Mouse (Mus musculus): ENCODE measurements at regions not wholly inside any gene's neighbourhood (a gene's known extent, or its start where the extent isn't known, plus 50 kb on each side); places are given as distances from the start of the nearest gene placed in this dataset.

DNA sequence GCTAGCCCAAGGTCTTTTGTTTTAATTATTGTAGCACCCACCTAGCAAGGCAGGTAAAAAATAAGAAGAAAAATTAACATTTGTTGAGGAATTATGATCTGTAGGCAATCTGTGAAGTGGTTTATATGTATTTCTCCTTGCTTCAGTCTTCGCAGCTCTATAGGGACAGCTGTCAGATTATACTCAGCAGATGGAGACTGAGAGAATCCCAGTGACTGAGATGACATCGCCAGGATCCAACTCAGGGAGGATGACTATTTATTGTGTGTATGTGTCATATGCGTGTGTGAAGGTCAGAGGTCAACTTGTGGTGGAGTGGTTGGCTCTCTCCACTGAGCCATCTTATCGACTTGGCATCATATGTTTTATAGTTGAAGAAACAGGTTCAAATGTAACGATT lies 362.0 kb upstream of the Chd6 start:
- Histone ChIP-seq H3K4me3 (ENCODE audit: extremely low read depth, insufficient read depth, insufficient read length) (no peak overlapping the region), H3K36me3 (ENCODE audit: control insufficient read depth, insufficient read depth, low read length) (no peaks in the 10 kb centered on the region), H3K4me1 (ENCODE audit: control insufficient read depth, insufficient read depth, insufficient read length) (no peaks in the 10 kb centered on the region), H3K27me3 (ENCODE audit: control insufficient read depth, insufficient read depth, low read length) (no peaks in the 10 kb centered on the region), H3K27ac (ENCODE audit: insufficient read depth, low read length) (no peak overlapping the region)
- no peak for DNase-seq (ENCODE audit: low read depth in 1 of 2, low spot score in 2 of 2)
- WGBS: 82% methylated on average over 5 of the region's 5 CpGs
- TF ChIP-seq POLR2A (IDR thresholded peaks at IDR 0.05; ENCODE audit: low read depth, low read length): no peak
- TF ChIP-seq CTCF (IDR thresholded peaks at IDR 0.05; ENCODE audit: extremely low read depth, insufficient read depth, insufficient read length, insufficient replicate concordance): no peak

DNA sequence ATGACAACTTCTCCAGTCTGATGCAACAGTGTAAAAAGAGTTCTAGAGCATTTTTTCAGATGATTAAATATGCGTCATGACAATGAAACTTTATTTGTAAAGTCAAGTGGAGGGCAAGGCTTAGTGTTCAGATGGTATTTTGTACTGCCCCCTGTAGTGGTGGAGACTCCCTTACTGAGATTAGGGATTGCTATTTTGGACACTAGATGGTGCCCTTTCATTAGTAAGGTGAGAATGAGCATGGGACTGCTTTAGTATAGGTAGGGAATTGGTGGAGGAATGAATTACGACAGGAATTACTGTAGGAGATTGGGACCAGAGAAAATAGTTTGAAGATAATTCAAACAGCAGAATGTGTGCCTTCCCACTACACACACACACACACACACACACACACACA lies 361.1 kb upstream of the Chd6 start:
- no peak for DNase-seq (ENCODE audit: low read depth in 1 of 2, low spot score in 2 of 2)
- TF ChIP-seq CTCF (IDR thresholded peaks at IDR 0.05; ENCODE audit: extremely low read depth, insufficient read depth, insufficient read length, insufficient replicate concordance) (no peak), POLR2A (IDR thresholded peaks at IDR 0.05; ENCODE audit: low read depth, low read length) (no peak)
- Histone ChIP-seq H3K4me3 (ENCODE audit: extremely low read depth, insufficient read depth, insufficient read length) (no peak overlapping the region), H3K27me3 (ENCODE audit: control insufficient read depth, insufficient read depth, low read length) (no peaks in the 10 kb centered on the region), H3K4me1 (ENCODE audit: control insufficient read depth, insufficient read depth, insufficient read length) (no peaks in the 10 kb centered on the region), H3K36me3 (ENCODE audit: control insufficient read depth, insufficient read depth, low read length) (no peaks in the 10 kb centered on the region), H3K27ac (ENCODE audit: insufficient read depth, low read length) (no peak overlapping the region)
- WGBS: 31% methylated on average over 2 of the region's 2 CpGs

DNA sequence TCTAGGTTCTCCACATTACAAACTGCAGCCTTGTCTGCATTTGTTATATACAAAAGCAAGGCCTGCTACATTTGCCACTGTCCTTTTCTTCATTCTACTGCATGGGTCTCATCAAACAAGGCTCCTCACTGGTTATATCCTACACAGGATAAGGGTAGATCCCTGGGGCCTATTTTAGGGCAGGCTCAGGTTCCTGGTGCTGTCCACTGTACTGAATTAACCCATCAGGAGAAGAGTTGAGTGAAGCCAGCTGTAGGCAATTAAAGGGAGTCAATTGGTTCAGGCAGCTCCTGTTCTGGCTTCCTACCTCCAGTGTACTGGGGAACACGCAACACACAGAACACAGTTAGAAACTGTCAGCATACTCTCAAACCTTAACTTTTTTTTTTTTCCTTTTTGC lies 358.2 kb upstream of the Chd6 start:
- Histone ChIP-seq H3K36me3 (ENCODE audit: control insufficient read depth, insufficient read depth, low read length) (no peaks in the 10 kb centered on the region), H3K27me3 (ENCODE audit: control insufficient read depth, insufficient read depth, low read length) (no peaks in the 10 kb centered on the region), H3K27ac (ENCODE audit: insufficient read depth, low read length) (no peak overlapping the region), H3K4me3 (ENCODE audit: extremely low read depth, insufficient read depth, insufficient read length) (no peak overlapping the region), H3K4me1 (ENCODE audit: control insufficient read depth, insufficient read depth, insufficient read length) (no peaks in the 10 kb centered on the region)
- no peak for DNase-seq (ENCODE audit: low read depth in 1 of 2, low spot score in 2 of 2)
- WGBS: 73% methylated on average over 1 of the region's 1 CpGs
- TF ChIP-seq POLR2A (IDR thresholded peaks at IDR 0.05; ENCODE audit: low read depth, low read length): no peak
- no peak for TF ChIP-seq CTCF (IDR thresholded peaks at IDR 0.05; ENCODE audit: extremely low read depth, insufficient read depth, insufficient read length, insufficient replicate concordance)

DNA sequence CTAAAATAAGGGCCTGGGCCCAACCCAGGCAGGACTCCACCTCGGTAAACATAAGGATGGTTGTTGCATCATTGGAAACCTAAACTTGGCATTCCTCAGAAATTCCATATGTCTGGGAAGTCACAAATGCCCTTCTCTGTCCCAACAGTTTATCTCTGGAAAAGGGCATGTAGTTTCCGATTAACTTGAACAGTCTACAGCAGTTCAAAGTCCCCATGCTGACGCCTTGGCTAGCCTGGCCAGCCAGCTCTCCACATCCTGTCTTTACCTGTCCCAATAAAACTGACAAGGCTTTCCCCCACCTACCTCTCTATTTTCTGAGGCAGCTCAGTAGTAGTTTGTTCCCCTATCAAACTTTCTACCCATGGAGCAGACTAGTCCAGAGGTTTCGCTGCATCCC lies 351.7 kb upstream of the Chd6 start:
- no peak for DNase-seq (ENCODE audit: low read depth in 1 of 2, low spot score in 2 of 2)

DNA sequence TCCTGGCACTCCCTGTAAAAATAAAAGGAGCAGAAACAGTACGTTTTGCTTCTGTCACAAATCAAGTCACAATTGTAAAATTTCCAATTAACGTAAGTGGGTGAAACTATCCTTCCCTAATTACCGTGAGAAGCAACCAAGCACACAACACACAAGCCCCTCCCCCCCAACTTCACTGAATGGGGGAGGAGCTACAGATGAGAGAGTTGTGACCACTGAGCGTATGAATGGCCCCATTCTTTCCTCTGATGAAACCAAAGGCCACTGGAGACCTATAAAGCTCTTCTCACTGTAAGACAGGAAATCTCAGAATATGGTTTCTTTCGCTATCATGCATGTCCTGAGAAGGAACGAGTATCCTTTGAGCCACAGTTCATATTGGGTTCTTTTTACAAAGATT lies 345.6 kb upstream of the Chd6 start:
- Histone ChIP-seq H3K36me3 (ENCODE audit: control insufficient read depth, insufficient read depth, low read length) (no peaks in the 10 kb centered on the region), H3K4me1 (ENCODE audit: control insufficient read depth, insufficient read depth, insufficient read length) (no peaks in the 10 kb centered on the region), H3K4me3 (ENCODE audit: extremely low read depth, insufficient read depth, insufficient read length) (no peak overlapping the region), H3K27ac (ENCODE audit: insufficient read depth, low read length) (no peak overlapping the region), H3K27me3 (ENCODE audit: control insufficient read depth, insufficient read depth, low read length) (no peaks in the 10 kb centered on the region)
- no peak for DNase-seq (ENCODE audit: low read depth in 1 of 2, low spot score in 2 of 2)
- TF ChIP-seq POLR2A (IDR thresholded peaks at IDR 0.05; ENCODE audit: low read depth, low read length) (no peak), CTCF (IDR thresholded peaks at IDR 0.05; ENCODE audit: extremely low read depth, insufficient read depth, insufficient read length, insufficient replicate concordance) (no peak)
- 77% methylated on average over 6 of the region's 6 CpGs for WGBS

More for the DNA sequence above, 351.7 kb upstream of the Chd6 start:
- no peak overlapping the region for H3K27ac ChIP-seq (ENCODE audit: insufficient read depth, low read length)
- no peak overlapping the region for H3K4me3 ChIP-seq (ENCODE audit: extremely low read depth, insufficient read depth, insufficient read length)
- TF ChIP-seq CTCF (IDR thresholded peaks at IDR 0.05; ENCODE audit: extremely low read depth, insufficient read depth, insufficient read length, insufficient replicate concordance): no peak
- no peak for TF ChIP-seq POLR2A (IDR thresholded peaks at IDR 0.05; ENCODE audit: low read depth, low read length)
- no peaks in the 10 kb centered on the region for H3K36me3 ChIP-seq (ENCODE audit: control insufficient read depth, insufficient read depth, low read length)
- no peaks in the 10 kb centered on the region for H3K4me1 ChIP-seq (ENCODE audit: control insufficient read depth, insufficient read depth, insufficient read length)
- no peaks in the 10 kb centered on the region for H3K27me3 ChIP-seq (ENCODE audit: control insufficient read depth, insufficient read depth, low read length)
- WGBS: 94% methylated on average over 4 of the region's 4 CpGs

DNA sequence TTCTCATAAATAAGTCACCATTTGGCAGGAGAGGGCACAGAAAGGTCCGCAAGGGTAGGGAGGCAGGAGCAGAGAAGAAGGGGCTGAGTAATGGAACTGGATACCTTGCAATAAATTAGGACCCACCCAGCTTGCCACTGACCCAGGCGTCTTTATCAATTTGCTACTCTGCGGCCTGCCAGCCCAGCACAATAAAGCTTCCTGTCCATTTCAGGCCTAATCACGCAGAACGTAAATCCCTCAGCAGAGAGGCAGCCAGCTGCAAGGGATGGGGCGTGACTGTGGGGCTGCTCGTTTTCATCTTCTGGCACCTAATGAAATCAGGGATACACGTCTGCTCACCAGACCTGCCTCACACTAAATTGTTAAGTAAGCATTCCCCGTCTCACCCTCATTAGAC lies 324.9 kb upstream of the Chd6 start:
- TF ChIP-seq POLR2A (IDR thresholded peaks at IDR 0.05; ENCODE audit: low read depth, low read length): no peak
- TF ChIP-seq CTCF (IDR thresholded peaks at IDR 0.05; ENCODE audit: extremely low read depth, insufficient read depth, insufficient read length, insufficient replicate concordance): no peak
- 50% methylated on average over 9 of the region's 9 CpGs for WGBS
- H3K27me3 ChIP-seq (ENCODE audit: control insufficient read depth, insufficient read depth, low read length): no peaks in the 10 kb centered on the region
- no peaks in the 10 kb centered on the region for H3K4me1 ChIP-seq (ENCODE audit: control insufficient read depth, insufficient read depth, insufficient read length)
- H3K36me3 ChIP-seq (ENCODE audit: control insufficient read depth, insufficient read depth, low read length): no peaks in the 10 kb centered on the region
- no peak overlapping the region for H3K27ac ChIP-seq (ENCODE audit: insufficient read depth, low read length)
- no peak overlapping the region for H3K4me3 ChIP-seq (ENCODE audit: extremely low read depth, insufficient read depth, insufficient read length)
- no peak for DNase-seq (ENCODE audit: low read depth in 1 of 2, low spot score in 2 of 2)

DNA sequence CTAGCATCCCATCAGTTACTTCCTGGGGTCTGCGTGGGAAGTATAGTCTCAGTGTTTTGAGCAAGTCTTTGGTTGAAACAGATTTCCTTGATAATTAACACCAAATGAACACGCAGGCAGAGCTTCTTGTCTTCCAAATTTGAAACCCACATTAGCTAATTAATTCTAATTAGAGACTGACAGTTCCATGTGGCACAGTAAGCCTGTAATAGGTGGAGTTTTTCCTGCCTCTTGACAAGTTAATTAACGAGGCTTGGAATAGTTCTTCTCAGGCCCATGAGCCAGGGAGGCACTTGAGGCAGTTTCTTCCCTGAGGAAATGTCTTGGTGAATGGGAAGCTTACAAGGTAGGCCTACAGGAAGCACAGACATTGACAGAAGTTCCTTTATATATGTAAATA lies 320.4 kb upstream of the Chd6 start:
- no peaks in the 10 kb centered on the region for H3K36me3 ChIP-seq (ENCODE audit: control insufficient read depth, insufficient read depth, low read length)
- TF ChIP-seq POLR2A (IDR thresholded peaks at IDR 0.05; ENCODE audit: low read depth, low read length): no peak
- TF ChIP-seq CTCF (IDR thresholded peaks at IDR 0.05; ENCODE audit: extremely low read depth, insufficient read depth, insufficient read length, insufficient replicate concordance): no peak
- H3K27me3 ChIP-seq (ENCODE audit: control insufficient read depth, insufficient read depth, low read length): no peaks in the 10 kb centered on the region
- no peak overlapping the region for H3K27ac ChIP-seq (ENCODE audit: insufficient read depth, low read length)
- H3K4me1 ChIP-seq (ENCODE audit: control insufficient read depth, insufficient read depth, insufficient read length): no peaks in the 10 kb centered on the region
- 67% methylated on average over 3 of the region's 3 CpGs for WGBS
- no peak overlapping the region for H3K4me3 ChIP-seq (ENCODE audit: extremely low read depth, insufficient read depth, insufficient read length)
- no peak for DNase-seq (ENCODE audit: low read depth in 1 of 2, low spot score in 2 of 2)
